Mouse (Mus musculus): Measurements from ENCODE around the gene Ptprm. TPM values are rescaled to one million over a fixed set of nuclear protein-coding genes. Genes with fewer than 3 reads are reported as not detected.

Ptprm gene
- polyA plus RNA-seq, 1 experiment from 2014 or later = 10.6 TPM

DNA sequence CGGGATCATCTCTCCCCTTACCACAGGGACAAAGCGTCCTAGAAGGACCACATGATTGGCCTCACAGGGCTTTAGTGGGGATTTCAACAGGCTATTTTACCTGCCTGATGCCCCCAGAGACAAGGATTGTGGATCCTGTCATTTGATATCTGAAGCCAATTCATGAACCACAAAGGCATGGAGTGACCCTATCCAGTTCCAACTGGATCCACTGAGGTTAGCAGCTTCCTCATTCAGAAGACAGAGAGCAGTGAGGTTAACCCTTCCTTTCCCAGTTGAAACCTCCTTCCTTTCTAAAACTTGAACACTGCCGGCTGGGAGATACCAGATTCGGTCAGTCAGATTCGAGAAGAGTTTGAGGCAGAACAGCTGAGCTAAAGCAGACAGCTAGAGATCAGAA, 14.7 kb downstream of the Ptprm start:
- no peaks in the 10 kb centered on the region for H3K27me3 ChIP-seq (replicated peaks; ENCODE audit: low read depth, poor library complexity, severe bottlenecking)
- H3K4me3 ChIP-seq = no peak overlapping the region
- 77% methylated on average over 5 of the region's 5 CpGs for WGBS
- H3K9me3 ChIP-seq = no peaks in the 10 kb centered on the region
- DNase-seq (ENCODE audit: low spot score) = no peak
- H3K36me3 ChIP-seq (replicated peaks) = no peaks in the 10 kb centered on the region
- H3K4me1 ChIP-seq = peaks cover 23% of the 10 kb centered on the region
- no peak overlapping the region for H3K27ac ChIP-seq (replicated peaks)

DNA sequence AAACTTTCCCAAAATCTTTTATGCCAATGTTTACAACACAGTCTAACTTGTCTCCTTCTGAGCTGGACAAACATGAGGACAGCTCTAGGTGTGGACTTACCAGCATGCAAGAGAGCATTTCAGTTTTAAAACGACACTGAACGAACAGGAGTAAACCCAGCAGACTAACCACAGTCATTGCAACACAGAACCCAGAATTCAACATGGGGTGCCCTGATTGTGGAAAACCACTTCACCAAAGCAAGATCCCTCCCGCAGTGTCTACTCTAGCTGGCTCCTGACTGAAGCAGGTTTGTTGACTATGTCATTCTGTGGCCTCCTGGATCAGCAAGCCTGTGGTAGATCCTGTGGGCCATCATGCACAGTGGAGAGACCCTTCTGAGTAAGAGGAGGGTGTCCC, 19.9 kb downstream of the Ptprm start:
- no peak overlapping the region for H3K4me3 ChIP-seq
- H3K9me3 ChIP-seq = no peaks in the 10 kb centered on the region
- H3K27me3 ChIP-seq (replicated peaks; ENCODE audit: low read depth, poor library complexity, severe bottlenecking) = no peaks in the 10 kb centered on the region
- no peak overlapping the region for H3K27ac ChIP-seq (replicated peaks)
- no peaks in the 10 kb centered on the region for H3K36me3 ChIP-seq (replicated peaks)
- H3K4me1 ChIP-seq = peaks cover 12% of the 10 kb centered on the region
- no peak for DNase-seq (ENCODE audit: low spot score)
- WGBS = 88% methylated on average over 3 of the region's 3 CpGs

DNA sequence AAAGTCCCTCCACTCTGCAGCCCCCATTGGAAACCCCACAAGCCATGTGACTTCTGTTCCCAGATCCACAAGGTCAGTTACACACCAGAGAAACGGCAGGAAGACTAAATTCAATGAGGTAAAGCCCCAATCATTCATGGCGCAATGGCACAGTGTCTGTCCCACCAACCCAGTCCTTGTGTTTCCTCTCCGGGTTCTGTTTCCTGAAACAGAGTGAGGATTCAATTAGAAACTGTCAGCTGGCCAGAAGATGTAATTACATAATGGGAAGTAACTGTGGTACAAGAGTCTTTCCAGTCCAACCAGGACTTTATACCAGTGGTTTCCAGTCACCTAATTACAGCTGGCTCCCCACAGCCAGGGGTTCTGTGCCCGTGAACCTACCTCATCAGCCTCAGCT, 24.8 kb downstream of the Ptprm start:
- Histone ChIP-seq H3K27me3 (replicated peaks; ENCODE audit: low read depth, poor library complexity, severe bottlenecking) (no peaks in the 10 kb centered on the region), H3K27ac (replicated peaks) (no peak overlapping the region), H3K4me3 (no peak overlapping the region), H3K4me1 (peaks cover 28% of the 10 kb centered on the region), H3K9me3 (no peaks in the 10 kb centered on the region), H3K36me3 (replicated peaks) (no peaks in the 10 kb centered on the region)
- DNase-seq (ENCODE audit: low spot score) = no peak
- 64% methylated on average over 4 of the region's 4 CpGs for WGBS

DNA sequence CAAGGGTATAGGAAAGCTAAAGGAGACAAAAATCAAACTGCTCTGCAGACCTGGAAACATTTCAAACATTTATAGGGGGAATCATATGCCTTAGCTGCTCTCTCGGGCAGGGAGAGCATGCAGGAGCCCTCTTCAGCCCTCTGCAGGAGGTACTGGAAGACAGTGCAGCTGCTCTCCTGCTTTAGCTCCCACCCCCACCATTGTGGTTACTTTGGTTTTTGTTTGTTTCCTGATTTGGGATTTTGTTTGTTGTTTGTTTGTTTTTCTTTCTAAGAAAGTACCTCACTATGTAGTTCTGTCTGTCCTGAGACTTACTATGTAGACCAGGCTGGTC, 29.8 kb downstream of the Ptprm start:
- Histone ChIP-seq H3K36me3 (replicated peaks) (no peaks in the 10 kb centered on the region), H3K4me1 (peaks cover 38% of the 10 kb centered on the region), H3K4me3 (no peak overlapping the region), H3K27ac (replicated peaks) (no peak overlapping the region), H3K27me3 (replicated peaks; ENCODE audit: low read depth, poor library complexity, severe bottlenecking) (no peaks in the 10 kb centered on the region), H3K9me3 (no peaks in the 10 kb centered on the region)
- no peak for DNase-seq (ENCODE audit: low spot score)
- 42% methylated on average over 1 of the region's 1 CpGs for WGBS

DNA sequence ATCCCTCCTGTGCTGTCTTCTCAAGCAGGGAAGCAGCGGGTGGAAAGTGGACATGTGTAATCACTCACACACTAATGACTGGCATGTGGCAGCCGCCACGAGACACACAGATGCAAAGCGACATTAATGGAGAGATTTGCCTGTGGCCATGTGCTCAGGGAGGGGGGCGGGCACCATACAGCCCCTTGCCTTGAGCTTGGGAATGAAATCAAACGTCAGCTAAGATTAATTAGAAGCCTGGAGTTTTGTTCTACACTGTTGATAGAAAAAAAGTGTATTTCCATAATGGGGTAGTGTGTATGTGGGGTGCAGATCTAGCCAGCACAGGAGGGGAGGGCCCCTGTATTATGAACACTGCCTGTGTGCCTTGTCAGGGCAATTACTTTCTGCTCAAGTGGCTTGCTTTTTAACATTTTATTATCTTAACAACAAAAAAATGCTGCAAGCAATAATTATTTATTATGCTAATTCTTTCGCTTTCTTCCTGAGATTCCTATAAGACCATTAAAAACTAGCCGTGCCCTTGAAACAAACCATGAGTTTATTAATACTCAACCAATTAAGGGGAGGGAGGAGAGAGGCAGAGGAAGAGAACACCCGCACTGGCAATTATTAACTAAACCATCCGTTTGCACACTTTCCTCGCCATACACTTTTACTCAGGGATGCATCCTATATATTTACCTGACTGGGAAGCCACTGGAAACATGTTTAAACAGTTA, 30.3 kb downstream of the Ptprm start:
- peaks cover 33% of the 10 kb centered on the region for H3K4me1 ChIP-seq
- WGBS = 47% methylated on average over 11 of the region's 11 CpGs
- DNase-seq (ENCODE audit: low spot score) = peak; percentile 65

DNA sequence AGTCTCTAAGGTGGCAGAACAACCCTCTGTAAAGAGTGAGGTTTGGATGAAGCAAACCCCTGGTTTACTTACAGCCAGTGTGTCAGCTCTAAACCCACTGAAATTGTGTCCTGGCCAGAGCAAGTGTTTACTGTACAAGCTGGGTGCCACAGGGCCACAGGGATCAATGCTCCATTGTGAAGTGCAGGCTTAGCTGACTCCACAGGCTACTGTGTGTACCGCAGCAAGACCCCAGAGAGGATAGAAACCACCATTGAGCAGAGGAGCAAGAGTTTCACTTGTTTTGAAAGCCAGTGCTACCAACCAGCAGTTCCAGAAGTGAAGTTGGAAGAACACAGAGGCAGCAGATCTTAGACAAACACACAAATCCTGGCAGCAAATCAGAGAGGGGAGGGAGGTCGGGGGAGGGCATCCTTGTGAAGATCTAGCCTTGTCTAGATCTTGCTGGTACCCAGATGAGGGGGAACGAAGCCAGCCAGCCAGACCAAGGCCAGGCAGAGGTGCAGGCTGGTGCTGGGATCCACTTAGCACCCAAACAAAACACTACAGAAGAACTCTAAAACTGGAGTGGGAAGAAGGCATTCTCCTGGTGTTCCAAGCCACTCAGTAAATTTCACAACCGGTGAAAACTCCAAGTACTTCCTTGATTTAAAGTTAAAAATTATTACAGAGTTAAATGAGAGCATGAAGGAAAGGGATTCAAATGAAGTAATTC, 39.6 kb downstream of the Ptprm start:
- Histone ChIP-seq H3K4me3 (no peak overlapping the region), H3K36me3 (replicated peaks) (no peaks in the 10 kb centered on the region), H3K27ac (replicated peaks) (no peak overlapping the region), H3K4me1 (peaks cover 18% of the 10 kb centered on the region), H3K27me3 (replicated peaks; ENCODE audit: low read depth, poor library complexity, severe bottlenecking) (no peaks in the 10 kb centered on the region), H3K9me3 (no peaks in the 10 kb centered on the region)
- no peak for DNase-seq (ENCODE audit: low spot score)
- 61% methylated on average over 4 of the region's 4 CpGs for WGBS

More for the DNA sequence above, 30.3 kb downstream of the Ptprm start:
- H3K4me3 ChIP-seq = no peak overlapping the region
- no peaks in the 10 kb centered on the region for H3K36me3 ChIP-seq (replicated peaks)
- H3K9me3 ChIP-seq = no peaks in the 10 kb centered on the region
- H3K27ac ChIP-seq (replicated peaks) = no peak overlapping the region
- no peaks in the 10 kb centered on the region for H3K27me3 ChIP-seq (replicated peaks; ENCODE audit: low read depth, poor library complexity, severe bottlenecking)

DNA sequence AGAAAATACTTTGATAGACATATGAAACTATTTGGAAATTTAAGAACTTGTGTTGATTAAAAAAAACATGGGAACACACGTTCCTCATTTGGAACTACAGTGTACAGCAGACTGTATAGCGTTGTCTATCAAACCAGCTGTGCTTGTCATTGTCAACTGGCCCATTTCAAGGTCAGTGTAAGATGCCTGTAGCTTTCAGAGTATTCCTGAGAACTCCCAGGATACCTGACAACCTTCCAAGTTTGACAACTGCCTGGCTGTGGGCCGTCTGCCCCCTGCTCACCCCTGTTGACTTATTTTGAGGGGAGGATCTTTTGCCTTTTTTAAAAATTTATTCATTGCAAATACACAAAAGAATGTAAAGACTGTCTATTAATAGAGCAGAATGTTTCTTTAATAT, 45.8 kb downstream of the Ptprm start:
- H3K36me3 ChIP-seq (replicated peaks) = no peaks in the 10 kb centered on the region
- no peak overlapping the region for H3K27ac ChIP-seq (replicated peaks)
- no peaks in the 10 kb centered on the region for H3K9me3 ChIP-seq
- no peak for DNase-seq (ENCODE audit: low spot score)
- H3K4me1 ChIP-seq = peaks cover 27% of the 10 kb centered on the region
- no peaks in the 10 kb centered on the region for H3K27me3 ChIP-seq (replicated peaks; ENCODE audit: low read depth, poor library complexity, severe bottlenecking)
- WGBS = 82% methylated on average over 3 of the region's 3 CpGs
- H3K4me3 ChIP-seq = no peak overlapping the region

DNA sequence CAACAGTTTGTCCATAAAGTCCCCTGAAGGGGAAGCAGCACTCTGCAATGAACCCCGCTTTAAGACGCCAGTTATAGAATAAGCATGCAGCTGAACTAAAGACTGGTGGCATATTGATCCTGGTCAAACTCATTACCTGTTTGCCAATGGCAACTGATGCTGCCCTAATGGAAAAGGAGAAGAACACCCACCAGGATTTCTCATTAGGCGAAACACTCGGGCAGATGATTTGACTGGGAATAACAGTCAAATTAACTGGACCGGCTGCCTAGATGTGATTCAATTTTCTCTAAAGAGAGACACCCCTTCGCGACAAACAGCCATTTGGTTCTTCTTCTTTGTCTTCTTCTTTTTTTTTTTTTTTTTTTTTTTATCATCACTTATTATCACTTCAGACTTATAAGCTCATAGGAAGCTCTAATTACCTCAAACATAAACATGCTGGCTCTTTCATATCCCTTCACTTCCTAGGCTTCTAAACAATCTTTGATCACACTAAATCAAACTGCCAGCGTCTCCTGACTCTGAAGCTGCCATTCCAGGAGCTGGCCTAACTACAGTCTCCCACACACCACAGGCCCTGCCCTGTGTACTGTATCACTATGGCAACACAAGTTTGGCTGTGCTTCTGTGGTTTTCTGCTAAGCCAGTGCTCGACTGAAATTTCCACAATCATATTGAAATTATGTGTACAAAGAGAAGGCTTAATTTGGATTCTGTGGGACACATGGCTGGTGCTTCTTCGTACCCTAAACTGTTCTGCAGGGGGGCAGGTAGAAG, 48.0 kb downstream of the Ptprm start:
- Histone ChIP-seq H3K27me3 (replicated peaks; ENCODE audit: low read depth, poor library complexity, severe bottlenecking) (no peaks in the 10 kb centered on the region), H3K4me1 (peaks cover 21% of the 10 kb centered on the region), H3K4me3 (no peak overlapping the region), H3K36me3 (replicated peaks) (no peaks in the 10 kb centered on the region), H3K27ac (replicated peaks) (no peak overlapping the region), H3K9me3 (no peaks in the 10 kb centered on the region)
- DNase-seq (ENCODE audit: low spot score) = no peak
- 82% methylated on average over 10 of the region's 10 CpGs for WGBS

DNA sequence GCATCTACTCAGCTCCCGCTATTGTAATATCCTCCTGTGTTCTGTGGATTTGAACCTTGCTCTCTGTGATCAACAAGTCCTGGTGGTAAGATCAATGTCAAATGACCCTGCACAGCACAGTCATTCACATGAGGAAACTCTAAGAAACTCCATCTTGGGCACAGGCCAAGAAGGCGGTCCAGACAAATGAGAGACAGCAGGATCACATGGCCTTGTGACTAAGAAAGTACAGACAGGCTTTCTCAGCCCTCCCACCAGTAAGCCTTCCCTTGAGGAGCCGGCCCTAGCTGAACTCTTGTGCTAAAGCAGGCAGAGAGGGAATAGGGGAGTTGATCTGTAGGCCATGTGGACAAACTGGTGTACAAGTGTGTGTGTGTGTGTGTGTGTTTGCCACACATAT, 49.4 kb downstream of the Ptprm start:
- DNase-seq (ENCODE audit: low spot score) = no peak
- 85% methylated on average over 3 of the region's 3 CpGs for WGBS

DNA sequence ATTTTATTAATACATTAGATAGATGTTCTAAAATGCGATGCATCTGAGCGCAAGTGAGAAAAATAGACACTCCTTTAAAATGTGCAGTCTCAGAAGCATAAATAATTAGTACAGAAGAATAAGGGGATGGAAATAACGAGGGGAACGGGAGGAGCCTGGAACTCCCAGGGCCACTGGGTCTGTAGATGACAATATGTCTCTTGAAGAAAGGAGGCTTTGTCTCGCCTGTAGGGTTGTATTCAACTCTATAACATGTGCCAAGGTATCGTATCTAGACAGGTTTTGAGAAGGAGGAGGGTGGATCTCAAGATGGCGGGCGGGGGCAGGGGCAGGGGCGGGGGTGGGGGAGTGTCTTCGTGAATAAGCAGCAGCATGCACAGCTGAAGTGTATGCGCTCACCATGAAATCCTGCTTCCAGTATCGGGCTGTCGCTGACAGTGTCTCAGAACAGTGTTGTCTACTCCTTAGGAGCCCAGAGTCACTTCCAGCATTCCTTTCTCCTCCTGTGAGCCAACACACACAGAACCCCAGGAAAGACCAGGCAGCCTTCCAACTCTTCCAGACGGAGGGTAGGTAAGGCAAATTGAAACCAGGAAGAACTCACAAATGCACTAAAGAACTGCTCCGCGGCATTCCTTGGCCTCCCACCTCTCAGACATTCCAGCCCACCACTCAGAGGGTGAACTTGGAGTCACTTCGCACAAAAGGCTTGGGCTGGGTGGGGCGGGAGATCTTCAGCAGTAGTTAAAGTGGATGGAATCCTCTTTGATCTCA, 50.7 kb downstream of the Ptprm start:
- no peaks in the 10 kb centered on the region for H3K27me3 ChIP-seq (replicated peaks; ENCODE audit: low read depth, poor library complexity, severe bottlenecking)
- H3K9me3 ChIP-seq = no peaks in the 10 kb centered on the region
- peaks cover 8% of the 10 kb centered on the region for H3K4me1 ChIP-seq
- H3K4me3 ChIP-seq = no peak overlapping the region
- 77% methylated on average over 18 of the region's 18 CpGs for WGBS
- H3K36me3 ChIP-seq (replicated peaks) = no peaks in the 10 kb centered on the region
- H3K27ac ChIP-seq (replicated peaks) = no peak overlapping the region; the same call in 1 of the 2 replicates
- no peak for DNase-seq (ENCODE audit: low spot score)

More for the DNA sequence above, 49.4 kb downstream of the Ptprm start:
- Histone ChIP-seq H3K4me1 (peaks cover 18% of the 10 kb centered on the region), H3K27ac (replicated peaks) (no peak overlapping the region), H3K4me3 (no peak overlapping the region), H3K27me3 (replicated peaks; ENCODE audit: low read depth, poor library complexity, severe bottlenecking) (no peaks in the 10 kb centered on the region), H3K36me3 (replicated peaks) (no peaks in the 10 kb centered on the region), H3K9me3 (no peaks in the 10 kb centered on the region)

DNA sequence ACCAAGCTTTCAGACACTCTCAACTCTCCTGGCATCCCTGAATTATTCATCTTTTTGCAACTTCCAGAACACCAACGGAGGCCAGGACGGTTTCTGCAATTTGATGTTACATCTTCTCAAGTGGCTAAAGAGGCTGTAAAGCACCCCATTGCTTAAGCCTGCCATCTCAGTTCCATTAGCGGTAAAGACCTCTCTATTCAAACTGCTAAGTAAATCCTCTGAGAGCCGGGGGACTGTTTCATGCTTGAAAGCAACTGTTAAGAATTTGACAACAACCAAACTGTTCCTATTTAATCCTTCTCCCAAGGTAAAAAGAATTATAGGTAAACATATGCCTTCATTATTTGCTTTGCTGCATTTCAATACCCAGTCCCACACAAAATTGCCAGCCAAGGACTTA, 51.7 kb downstream of the Ptprm start:
- no peaks in the 10 kb centered on the region for H3K27me3 ChIP-seq (replicated peaks; ENCODE audit: low read depth, poor library complexity, severe bottlenecking)
- H3K4me1 ChIP-seq = peaks cover 12% of the 10 kb centered on the region
- no peak for DNase-seq (ENCODE audit: low spot score)
- H3K9me3 ChIP-seq = no peaks in the 10 kb centered on the region
- H3K4me3 ChIP-seq = no peak overlapping the region
- no peak overlapping the region for H3K27ac ChIP-seq (replicated peaks)
- WGBS = 51% methylated on average over 4 of the region's 4 CpGs
- no peaks in the 10 kb centered on the region for H3K36me3 ChIP-seq (replicated peaks)

DNA sequence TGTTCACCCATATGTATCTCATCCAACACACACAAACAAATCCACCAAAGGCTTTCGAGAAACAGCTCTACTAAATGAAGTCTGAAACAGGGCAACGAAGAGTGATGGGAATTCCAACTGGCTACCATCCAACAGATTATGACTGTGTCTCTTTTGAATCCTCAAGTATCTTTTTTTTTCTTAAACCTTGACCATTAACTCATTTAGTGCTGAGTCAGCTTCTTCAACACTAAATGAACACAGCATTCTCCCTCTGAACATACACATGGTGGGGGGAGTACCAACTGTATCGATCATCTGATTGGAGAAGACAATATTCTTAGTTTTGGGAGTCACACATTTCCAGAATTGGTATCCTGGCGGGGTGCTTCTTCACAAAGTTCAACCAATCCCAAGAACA, 52.2 kb downstream of the Ptprm start:
- Histone ChIP-seq H3K36me3 (replicated peaks) (no peaks in the 10 kb centered on the region), H3K4me3 (no peak overlapping the region), H3K27ac (replicated peaks) (no peak overlapping the region), H3K27me3 (replicated peaks; ENCODE audit: low read depth, poor library complexity, severe bottlenecking) (no peaks in the 10 kb centered on the region), H3K4me1 (peaks cover 12% of the 10 kb centered on the region), H3K9me3 (no peaks in the 10 kb centered on the region)
- no peak for DNase-seq (ENCODE audit: low spot score)
- whole genome bisulfite sequencing = 92% methylated on average over 4 of the region's 4 CpGs
